Mouse (Mus musculus) stomach, postnatal 0 days (tissue): ENCODE results near the gene Rptor. TPM values are rescaled to one million over a fixed set of nuclear protein-coding genes. Genes with fewer than 3 reads are reported as not detected.

Experiments used
- ATAC-seq: fragments of 200-750 bp; cut with Nextera tagmentation; 2 replicates; pipeline ENCODE4 v1.8.0; 2017; ENCODE audit not compliant: low FRiP score, low TSS enrichment
- DNase-seq: peaks from one replicate; pipeline ENCODE4 v3.0.0-alpha.2; 2016; ENCODE audit warnings: low spot score
- H3K27ac ChIP-seq: fragments of 300-500 bp; sonication (generic); replicated peaks from 2 replicates; pipeline ENCODE4 v1.5.1; 2014; ENCODE audit warnings: mild to moderate bottlenecking, control low read depth
- H3K27me3 ChIP-seq: fragments of 300-500 bp; sonication (generic); 2 replicates; pipeline ENCODE4 v1.6.1; 2014; ENCODE audit warnings: low read length; ENCODE audit not compliant: control insufficient read depth, insufficient read depth
- H3K36me3 ChIP-seq: fragments of 300-500 bp; sonication (generic); 2 replicates; pipeline ENCODE4 v1.6.1; 2014; ENCODE audit warnings: low read length, mixed read lengths; ENCODE audit not compliant: control insufficient read depth, insufficient read depth
- H3K4me1 ChIP-seq: fragments of 300-500 bp; sonication (generic); replicated peaks from 2 replicates; pipeline ENCODE4 v1.6.1; 2014; ENCODE audit warnings: antibody characterized with exemption; ENCODE audit not compliant: control insufficient read depth, insufficient read depth
- H3K4me2 ChIP-seq: fragments of 300-500 bp; sonication (generic); replicated peaks from 2 replicates; pipeline ENCODE4 v1.6.1; 2014; ENCODE audit warnings: low read depth, mild to moderate bottlenecking, control low read depth, moderate library complexity
- H3K4me3 ChIP-seq: fragments of 300-500 bp; sonication (generic); 2 replicates; pipeline ENCODE4 v1.5.1; 2014; ENCODE audit warnings: low read depth, low read length, control low read depth
- H3K9ac ChIP-seq: fragments of 300-500 bp; sonication (generic); 2 replicates; pipeline ENCODE4 v1.6.1; 2014; ENCODE audit warnings: mild to moderate bottlenecking, low read length, control low read depth, mixed read lengths
- H3K9me3 ChIP-seq: fragments of 300-500 bp; sonication (generic); 2 replicates; pipeline ENCODE4 v1.6.1; 2016; ENCODE audit warnings: low read length; ENCODE audit not compliant: control insufficient read depth
- CTCF ChIP-seq: IDR thresholded peaks from 2 replicates; pipeline ENCODE4 v1.5.1; 2016; ENCODE audit warnings: antibody characterized with exemption, low read depth, mild to moderate bottlenecking, moderate library complexity
- EP300 ChIP-seq: optimal IDR thresholded peaks from 2 replicates; pipeline ENCODE3; 2016; ENCODE audit warnings: antibody characterized with exemption
- WGBS: fragments of 180-500 bp; shearing (Covaris S2); extraction: QIAGEN DNeasy Blood & Tissue Kit; methylation state at CpG from one replicate; pipeline ENCODE4 v1.1.7; 2014; 5-methylcytosine and 5-hydroxymethylcytosine counted together
- polyA plus RNA-seq: library from polyadenylated mRNA; unstranded; fragments of >200 nt; fragmentation: Nextera tagmentation; extraction: Ambion mirVana; gene quantifications from 2 replicates; pipeline ENCODE4 v1.2.1, GENCODE M21; 2015

Rptor gene
- polyA plus RNA-seq, 1 experiment from 2014 or later, result 3.7 TPM

DNA sequence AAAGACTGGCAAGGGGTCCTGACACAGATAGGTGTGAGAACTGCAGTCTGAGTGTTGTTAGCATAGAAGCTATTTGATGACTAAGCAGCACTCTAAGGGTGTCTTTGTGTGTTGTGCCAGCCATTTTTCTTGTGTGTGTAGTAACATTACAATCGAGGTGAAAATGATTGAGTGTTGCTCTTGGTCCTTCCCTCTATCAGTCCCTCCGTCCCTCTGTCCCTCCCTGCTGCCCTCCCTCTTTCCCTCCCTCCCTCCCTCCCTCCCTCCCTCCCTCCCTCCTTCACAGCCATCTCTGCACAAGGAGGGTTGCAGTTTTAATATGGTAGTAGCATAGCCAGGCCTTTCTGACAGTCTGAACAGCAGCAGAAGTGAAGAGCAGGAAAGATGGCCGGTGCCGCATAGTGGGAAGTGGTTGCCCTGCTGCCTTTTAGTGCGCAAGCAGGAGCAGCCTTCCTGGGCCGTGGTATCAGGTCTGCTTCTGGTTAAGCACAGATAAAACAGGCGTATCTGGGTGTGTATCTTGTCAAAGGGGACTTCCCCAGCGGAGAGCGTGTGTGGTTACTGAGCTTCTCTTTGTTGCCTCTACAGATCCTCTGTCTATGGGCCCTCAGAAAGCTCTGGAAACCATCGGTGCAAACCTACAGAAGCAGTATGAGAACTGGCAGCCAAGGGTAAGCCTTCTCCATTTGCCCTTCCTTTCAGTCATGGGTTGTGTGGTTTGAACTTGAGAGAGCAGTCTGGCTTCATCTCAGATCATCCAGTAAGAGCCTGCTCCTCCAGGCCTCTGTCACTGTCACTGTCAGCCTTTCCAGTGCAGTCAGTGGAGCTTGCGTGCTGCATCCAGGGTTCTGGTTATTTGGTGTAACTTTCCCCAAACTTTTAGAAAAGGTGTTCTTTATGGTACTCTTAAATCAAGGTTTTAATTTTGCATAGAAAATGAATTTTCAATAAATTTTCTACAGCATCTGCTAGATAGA is 68.3 kb downstream of the Rptor start:
- H3K4me2 ChIP-seq, result no peak overlapping the region
- H3K4me1 ChIP-seq, result no peaks in the 10 kb centered on the region
- no peak overlapping the region for H3K27ac ChIP-seq
- no peaks in the 10 kb centered on the region for H3K9me3 ChIP-seq
- no peak for TF ChIP-seq EP300
- no peak for TF ChIP-seq CTCF
- ATAC-seq, result no peak
- no peak overlapping the region for H3K4me3 ChIP-seq
- DNase-seq, result no peak
- WGBS, result 67% methylated on average over 11 of the region's 11 CpGs
- H3K36me3 ChIP-seq, result no peaks in the 10 kb centered on the region
- no peaks in the 10 kb centered on the region for H3K27me3 ChIP-seq
- no peak overlapping the region for H3K9ac ChIP-seq

DNA sequence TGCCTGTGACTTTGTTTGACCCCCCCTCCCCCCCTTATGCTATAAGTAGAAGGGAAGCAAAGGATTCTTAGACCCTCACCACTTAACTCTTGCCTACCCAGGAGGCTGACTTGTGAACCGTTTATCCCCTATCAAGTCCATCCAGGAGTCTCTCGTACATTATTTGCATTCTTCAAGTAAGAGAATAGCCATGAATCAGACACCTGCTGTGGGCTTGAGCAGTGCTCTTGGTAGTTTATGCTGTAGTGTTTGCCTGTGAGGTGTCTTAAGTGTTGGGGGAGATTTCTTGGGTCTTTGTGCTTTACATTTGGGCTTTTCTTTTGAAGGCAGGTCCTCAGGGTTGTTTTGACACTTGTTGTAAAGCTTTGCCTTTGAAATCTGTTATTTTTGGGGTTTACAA is 69.3 kb downstream of the Rptor start:
- DNase-seq (no peak), ATAC-seq (no peak)
- no peak for TF ChIP-seq EP300
- no peak for TF ChIP-seq CTCF
- H3K4me2 ChIP-seq, result no peak overlapping the region
- no peaks in the 10 kb centered on the region for H3K9me3 ChIP-seq
- no peaks in the 10 kb centered on the region for H3K27me3 ChIP-seq
- no peaks in the 10 kb centered on the region for H3K4me1 ChIP-seq
- H3K9ac ChIP-seq, result no peak overlapping the region
- WGBS, result 51% methylated on average over 2 of the region's 2 CpGs
- no peak overlapping the region for H3K27ac ChIP-seq
- H3K4me3 ChIP-seq, result no peak overlapping the region
- no peaks in the 10 kb centered on the region for H3K36me3 ChIP-seq

DNA sequence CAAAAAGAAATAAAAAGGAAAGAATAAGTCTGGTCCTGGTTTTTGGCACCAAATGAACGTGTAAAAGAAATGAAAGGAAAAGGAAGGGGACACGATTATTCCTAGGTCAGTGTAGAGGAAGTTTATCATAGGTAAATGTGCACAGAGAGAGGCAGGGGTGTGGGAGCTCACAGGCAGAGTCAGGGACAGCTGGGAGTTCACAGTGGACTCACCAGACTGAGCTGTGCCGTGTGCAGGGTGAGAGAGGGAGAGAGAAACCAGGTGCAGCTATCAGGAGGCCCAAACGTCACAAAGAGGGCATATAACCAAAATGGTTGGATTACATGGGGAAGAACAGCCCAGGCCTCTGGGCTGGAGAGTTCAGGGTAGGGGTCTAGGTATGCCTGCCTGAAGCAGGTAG is 70.1 kb downstream of the Rptor start:
- DNase-seq, result no peak
- Histone ChIP-seq H3K27ac (no peak overlapping the region), H3K36me3 (no peaks in the 10 kb centered on the region), H3K9ac (no peak overlapping the region), H3K9me3 (no peaks in the 10 kb centered on the region), H3K4me3 (no peak overlapping the region), H3K27me3 (no peaks in the 10 kb centered on the region), H3K4me1 (no peaks in the 10 kb centered on the region), H3K4me2 (no peak overlapping the region)
- TF ChIP-seq CTCF (no peak), EP300 (no peak)
- 41% methylated on average over 4 of the region's 4 CpGs for WGBS
- ATAC-seq, result no peak; the same call in 1 of the 2 replicates

DNA sequence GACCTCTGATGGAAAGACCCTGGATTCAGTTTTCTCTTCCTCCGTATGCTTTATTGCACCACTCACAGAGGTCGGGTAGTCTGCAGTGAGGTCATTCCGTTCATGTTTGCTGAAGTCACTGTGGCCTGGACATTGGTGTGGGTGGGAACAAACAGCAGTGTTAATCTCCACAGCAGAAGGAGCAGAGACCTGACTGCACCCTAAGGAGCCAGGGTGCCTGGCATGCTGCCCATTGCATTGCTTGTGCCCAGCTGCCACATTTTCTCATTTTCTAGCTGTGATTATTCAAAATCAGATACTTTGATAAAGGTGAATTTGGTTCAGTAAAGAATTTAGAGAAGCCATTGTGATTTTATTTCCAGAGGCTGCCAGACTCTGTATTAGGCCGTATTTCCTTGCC is 72.1 kb downstream of the Rptor start:
- H3K4me2 ChIP-seq, result no peak overlapping the region
- H3K36me3 ChIP-seq, result no peaks in the 10 kb centered on the region
- H3K4me3 ChIP-seq, result no peak overlapping the region
- H3K27me3 ChIP-seq, result no peaks in the 10 kb centered on the region
- no peaks in the 10 kb centered on the region for H3K9me3 ChIP-seq
- no peaks in the 10 kb centered on the region for H3K4me1 ChIP-seq
- no peak overlapping the region for H3K9ac ChIP-seq
- ATAC-seq (no peak), DNase-seq (peak; percentile 29)
- WGBS, result 71% methylated on average over 4 of the region's 4 CpGs
- H3K27ac ChIP-seq, result no peak overlapping the region
- TF ChIP-seq EP300 (no peak), CTCF (no peak)

DNA sequence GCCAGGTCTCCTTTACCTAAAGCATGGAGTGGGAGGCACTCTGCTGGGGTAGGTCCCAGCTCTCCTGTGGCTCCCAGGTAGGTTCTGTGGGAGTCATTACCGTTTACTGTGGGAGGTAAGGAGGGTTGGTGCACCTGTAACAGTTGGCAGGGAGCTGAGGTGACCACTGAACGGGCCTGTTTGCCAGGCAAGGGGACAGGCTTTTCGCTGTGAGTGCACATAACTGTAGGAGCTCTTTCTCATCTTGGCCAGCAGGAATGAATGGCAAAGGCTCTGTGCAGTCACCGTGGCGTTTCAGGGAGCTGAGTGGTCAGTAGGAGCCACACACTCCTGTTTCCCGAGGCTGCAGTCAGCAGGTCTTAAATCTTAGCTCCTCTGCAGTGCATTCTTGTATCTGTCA is 72.8 kb downstream of the Rptor start:
- WGBS, result 72% methylated on average over 6 of the region's 6 CpGs
- H3K27me3 ChIP-seq, result no peaks in the 10 kb centered on the region
- no peak overlapping the region for H3K4me2 ChIP-seq
- TF ChIP-seq EP300, result no peak
- no peak for TF ChIP-seq CTCF
- ATAC-seq (no peak), DNase-seq (no peak)
- no peak overlapping the region for H3K27ac ChIP-seq
- no peaks in the 10 kb centered on the region for H3K9me3 ChIP-seq
- H3K9ac ChIP-seq, result no peak overlapping the region
- no peak overlapping the region for H3K4me3 ChIP-seq
- no peaks in the 10 kb centered on the region for H3K36me3 ChIP-seq
- H3K4me1 ChIP-seq, result no peaks in the 10 kb centered on the region

DNA sequence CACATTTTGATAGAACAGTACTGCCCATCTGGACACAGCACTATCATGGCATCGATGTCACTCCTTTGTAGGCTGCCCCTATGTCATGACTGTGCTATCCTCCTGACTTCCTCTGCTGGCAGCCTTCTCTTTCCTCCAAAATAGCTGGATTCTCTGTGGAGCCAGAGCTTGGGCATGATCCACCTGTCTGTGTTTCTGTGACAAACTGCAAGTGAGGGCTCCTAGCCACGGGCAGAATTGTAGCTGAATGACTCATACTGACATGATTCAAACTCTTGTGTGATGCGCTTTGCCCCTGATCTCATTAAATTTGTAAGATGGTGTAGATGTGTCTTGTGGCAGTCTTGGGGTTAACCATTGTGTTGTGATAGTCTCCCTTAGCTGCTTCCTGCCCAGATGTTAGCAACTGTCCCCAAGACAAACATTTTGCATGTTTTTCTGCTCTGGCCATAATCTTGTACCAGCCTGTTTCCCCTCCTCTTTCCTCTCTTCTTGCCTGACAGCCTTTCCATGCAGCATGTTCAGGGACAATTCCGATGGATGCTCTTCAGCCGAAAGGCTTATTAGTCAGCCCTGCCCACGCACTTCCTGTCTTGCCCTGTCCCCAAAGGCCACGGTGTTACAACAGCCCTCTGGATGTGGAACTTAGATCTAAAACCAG is 74.2 kb downstream of the Rptor start:
- H3K4me1 ChIP-seq, result no peaks in the 10 kb centered on the region
- no peak overlapping the region for H3K27ac ChIP-seq
- TF ChIP-seq CTCF (no peak), EP300 (no peak)
- 57% methylated on average over 7 of the region's 7 CpGs for WGBS
- no peak overlapping the region for H3K4me3 ChIP-seq
- ATAC-seq (peak; percentile 13; the same call in 1 of the 2 replicates), DNase-seq (no peak)
- no peak overlapping the region for H3K4me2 ChIP-seq
- H3K27me3 ChIP-seq, result no peaks in the 10 kb centered on the region
- no peaks in the 10 kb centered on the region for H3K9me3 ChIP-seq
- no peak overlapping the region for H3K9ac ChIP-seq
- no peaks in the 10 kb centered on the region for H3K36me3 ChIP-seq
